Mouse (Mus musculus): Measurements from ENCODE around the gene Klk14.

Gene Klk14

DNA sequence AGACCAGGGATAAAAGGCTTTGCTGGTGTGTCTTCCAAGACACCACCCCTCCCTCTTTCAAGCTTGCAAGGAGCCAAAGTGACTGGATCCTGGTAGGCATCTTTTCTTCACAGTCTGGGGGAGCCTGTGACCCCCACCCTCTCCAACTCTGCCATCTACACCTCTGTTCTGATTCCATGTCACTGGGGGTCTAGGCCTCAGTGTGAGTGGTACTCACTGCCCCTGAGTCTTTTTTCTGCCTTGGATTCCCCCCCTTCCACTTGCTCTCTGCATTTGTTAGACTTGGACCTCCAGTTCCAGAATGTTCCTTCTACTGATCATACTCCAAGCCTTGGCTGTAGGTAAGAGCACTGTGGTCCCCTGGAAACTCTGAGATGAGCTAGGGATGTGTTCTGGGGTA, at the start of gene Klk14:
Klk14 (plus strand) TSS at position 301 of the 400 bp plus-strand sequence.
- no peak for DNase-seq

DNA sequence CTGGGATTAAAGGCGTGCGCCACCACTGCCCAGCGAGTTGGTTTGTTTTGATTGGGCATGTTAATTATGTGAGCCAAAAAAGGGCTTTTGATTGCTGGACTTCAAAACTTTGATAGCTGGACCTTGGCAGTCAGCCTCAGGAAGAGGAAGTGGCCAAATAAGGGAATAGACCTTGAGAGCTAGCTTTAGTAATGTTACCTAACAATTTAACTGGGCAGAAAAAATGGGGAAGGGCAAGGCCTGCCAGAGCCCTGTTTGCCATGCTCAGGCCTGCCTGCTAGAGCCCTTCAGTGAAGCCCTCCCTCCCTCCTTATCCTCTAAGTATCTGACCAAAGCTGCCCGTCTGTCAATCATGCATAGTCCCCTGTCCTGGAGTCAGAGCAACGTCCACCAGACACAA, 47.6 kb upstream of the Klk14 start:
- DNase-seq, result peak; percentile 64

DNA sequence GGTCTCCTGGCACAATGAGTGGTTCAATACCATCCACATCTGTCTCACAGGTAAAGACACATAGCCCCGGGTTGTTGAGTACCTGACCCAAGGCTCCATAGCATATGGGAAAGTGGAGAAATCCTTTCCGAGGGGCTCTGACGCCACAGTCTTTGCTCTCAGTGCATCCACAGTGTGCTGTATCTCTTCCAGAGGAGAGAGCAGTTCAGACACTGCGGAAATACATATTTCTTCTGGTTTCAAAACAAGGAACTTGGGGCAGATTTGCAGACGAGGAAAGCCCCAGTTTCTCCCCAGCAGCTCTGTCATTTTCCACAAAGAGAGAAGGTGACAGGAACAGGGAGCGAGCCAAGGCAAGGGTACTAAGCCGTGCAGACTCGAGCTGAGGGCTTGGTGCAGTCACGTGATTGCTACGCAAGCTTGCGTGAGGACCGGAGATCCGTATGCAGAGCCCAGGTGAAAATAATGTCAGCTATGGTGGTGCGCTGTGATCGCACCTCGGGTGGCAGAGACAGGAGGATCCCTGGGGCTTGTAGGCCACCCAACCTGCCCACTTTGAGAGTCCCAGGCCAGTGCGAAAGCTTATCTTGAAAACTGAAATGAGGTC, 47.1 kb upstream of the Klk14 start:
- peak; percentile 7 for DNase-seq

DNA sequence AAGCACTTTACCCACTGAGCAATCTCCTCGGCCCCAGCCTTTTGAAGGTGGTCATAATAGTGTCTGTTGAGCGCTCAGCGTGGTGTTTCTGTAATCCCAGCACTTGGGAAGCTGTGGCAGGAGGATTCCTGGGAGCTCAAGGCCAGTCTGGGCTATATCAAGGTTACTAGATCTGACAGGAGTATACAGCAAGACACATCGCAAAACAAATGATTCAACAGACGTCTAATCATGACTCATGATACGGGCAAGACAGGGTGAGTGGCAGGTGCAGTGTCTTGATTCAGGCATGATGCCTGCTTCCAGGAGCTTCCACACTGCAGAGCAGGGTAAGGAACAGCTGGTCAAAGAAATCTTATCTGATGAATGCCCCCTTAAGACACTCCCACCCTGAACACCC, 37.5 kb upstream of the Klk14 start:
- DNase-seq, result no peak

DNA sequence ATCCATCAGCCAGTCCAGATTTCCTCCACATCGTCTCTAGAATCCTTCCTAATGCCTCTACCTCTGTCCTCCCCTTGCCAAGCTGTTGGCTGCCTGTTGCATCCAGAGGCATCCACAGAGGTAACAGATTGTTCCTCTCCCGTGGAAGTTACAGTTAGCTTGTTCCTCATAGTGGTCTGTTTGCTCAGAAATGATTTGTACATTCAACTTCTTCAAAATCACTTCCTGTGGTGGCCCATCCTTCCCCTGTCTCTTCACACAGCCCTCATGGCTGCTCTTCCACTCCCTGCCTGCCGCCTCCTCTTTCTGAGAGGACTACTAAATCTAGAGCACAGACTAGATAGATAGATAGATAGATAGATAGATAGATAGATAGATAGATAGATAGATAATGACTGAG, 35.7 kb upstream of the Klk14 start:
- peak; percentile 24 for DNase-seq

DNA sequence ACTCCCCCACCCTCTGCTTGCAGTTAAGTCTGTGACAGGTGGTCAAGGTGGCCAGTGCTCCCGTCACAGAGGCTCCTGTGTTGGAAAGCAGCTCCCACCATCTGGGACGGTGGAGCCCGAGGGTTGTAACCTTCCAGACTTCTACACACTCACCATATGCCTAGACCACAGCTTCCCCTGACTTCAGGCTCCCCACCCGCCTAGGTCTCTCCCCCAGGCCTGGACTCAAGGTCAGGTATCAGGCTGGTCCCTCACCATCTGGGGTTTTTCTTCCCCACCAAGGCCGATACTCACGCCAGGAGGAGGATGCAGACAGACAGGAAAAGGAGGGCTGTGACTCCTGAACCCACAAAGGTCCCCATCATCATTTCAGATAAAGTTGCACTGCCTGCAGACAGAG, 34.0 kb upstream of the Klk14 start:
- no peak for DNase-seq

DNA sequence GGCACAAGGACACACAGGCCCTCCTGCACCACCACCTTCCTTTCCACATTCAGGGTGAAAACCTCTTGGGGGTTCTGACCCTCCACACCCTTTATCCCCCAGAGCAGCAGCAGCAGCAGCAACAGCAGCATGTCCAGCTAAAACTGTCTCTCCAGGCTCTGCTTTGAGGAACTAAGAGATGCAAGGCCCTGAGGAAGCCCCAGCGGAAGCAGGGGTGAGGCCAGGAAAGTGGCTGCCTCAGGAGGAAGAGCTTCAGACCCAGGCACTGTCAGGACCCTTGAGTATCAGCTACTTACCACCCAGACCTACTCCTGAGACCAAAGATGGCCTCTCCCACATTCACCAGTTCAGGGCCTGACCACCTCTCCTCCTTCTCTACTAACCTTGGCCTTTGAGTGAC, 30.2 kb upstream of the Klk14 start, which contains the start of gene Siglece:
Siglece (minus strand) TSS at position 160 of the 400 bp plus-strand sequence.
- DNase-seq, result peak; percentile 21

DNA sequence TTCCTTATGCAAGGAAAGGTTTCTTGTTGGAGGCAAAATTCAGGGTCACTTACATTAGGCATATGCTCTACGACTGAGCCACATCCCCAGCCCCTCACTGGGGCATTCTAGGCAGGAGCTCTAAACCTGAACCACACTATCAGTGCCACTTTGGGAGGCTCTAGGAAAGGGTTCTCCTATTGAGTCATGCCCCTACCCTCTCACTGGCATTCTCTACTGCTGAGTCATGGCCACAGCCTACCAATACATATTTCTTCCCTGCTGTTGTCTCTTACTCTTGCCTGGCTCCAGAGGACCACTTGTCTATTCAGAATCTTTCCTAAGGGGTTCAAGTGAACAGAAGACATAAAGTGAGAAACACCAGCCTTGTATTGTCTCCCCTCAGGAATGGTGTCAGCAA, 27.4 kb upstream of the Klk14 start:
- peak; percentile 16 for DNase-seq

DNA sequence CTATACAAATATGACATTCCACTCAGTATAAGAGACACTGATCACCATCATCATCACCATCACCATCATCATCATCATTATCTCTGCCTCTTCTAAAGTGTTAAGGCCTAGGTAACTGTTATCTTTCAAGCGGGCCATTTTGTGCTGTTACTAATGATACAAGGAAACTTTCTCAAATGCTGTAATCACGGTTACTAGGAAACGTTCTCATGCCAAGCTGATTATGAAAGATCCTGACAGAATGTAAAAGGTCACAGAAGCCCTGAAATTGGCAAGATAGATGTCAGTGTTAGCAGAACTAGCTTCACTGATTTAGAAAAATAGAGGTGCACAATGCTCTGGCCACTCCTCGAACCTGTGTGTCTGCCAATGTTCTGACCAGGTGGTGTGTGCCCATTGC, 23.0 kb upstream of the Klk14 start:
- peak; percentile 28 for DNase-seq

DNA sequence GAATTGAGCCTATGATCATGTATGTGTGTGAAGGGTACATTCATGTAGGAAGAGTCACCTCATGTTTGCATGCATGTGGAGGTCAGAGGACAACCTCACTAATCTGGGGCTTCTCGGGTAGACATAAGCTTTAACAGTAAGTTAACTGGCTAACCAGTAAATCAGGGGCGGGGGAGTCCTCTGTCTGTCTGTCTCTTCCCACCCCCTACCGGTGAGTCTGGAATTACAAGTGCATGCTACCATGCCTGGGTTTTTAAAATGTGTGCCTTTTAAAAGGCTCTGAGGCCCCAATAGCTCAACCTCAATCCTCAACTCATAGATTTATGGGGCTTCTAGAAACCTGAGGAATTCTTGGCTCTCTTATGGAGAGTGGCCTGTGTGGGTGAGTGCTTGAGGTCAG, 21.6 kb upstream of the Klk14 start:
- DNase-seq, result peak; percentile 49

DNA sequence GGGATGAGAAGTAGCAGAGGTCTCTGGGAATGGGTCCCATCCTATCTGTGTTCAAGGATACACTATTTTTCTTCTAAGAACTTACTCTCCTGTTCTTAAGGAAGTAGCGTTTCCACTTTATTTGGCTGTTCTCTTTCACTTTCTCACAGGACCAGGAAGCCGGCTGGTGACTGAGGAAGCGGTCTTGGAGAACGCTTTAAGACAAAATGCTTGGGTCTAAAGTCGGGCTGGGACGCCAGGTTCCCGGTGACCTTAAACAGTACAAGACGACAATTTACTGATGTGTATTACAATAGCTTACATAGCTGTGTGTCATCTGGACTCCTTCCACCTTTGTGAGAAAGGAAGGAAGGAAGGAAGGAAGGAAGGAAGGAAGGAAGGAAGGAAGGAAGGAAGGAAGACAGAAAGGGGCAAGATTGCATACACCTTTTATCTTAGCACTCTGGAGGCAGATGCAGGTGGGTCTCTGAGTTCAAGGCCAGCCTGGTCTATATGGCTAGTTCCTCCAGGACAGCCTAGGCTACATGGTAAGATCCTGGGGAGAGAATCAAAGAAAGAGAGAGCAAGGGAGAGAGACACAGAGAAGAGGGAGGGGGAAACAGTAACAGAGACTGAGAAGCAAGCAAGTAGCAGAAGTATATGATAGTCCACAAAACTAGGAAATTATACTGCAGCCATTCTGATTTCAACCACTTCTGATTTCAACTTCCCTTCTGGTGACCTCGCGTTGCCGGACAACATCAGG, 19.0 kb upstream of the Klk14 start:
- no peak for DNase-seq

DNA sequence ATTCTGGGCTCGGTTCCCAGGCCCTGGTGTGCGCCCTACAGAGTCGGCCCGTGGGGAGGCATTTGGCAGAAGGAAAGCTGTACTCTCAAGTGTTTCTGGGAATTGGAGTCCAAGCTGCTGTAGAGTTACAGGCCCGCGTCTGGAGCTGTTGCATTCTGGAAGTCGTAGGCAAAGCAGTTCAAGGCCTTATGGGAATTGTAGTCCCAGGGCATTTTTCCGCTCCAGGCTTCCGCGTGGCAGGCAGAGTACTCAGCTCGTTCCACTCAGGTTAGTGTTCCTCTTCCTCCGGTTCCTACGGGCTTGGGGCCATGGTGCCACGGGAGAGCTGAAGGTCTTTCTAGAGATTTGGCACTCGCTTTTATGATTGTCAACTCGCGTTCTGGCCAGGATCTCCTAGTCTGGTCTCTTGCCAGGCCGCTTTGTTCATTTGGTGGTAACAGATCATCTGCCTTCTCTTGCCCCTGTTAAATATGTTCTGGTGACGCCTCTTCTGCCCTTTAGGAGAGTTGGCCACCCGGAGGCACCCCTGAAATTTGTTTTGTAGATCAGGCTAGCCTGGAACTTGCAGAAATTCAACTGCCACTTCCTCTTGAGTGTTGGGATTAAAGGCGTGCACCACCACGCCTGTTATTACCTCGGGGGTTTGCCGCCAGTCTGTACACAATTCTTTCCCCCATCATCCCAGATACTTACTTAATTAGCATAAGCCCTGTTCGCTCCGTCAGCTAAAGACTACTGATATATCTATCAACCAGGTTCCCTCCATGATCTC, 18.2 kb upstream of the Klk14 start, which contains the start of gene Ctu1:
Ctu1 (plus strand) TSS at position 208 of the 772 bp plus-strand sequence.
- peak; percentile 98 for DNase-seq

DNA sequence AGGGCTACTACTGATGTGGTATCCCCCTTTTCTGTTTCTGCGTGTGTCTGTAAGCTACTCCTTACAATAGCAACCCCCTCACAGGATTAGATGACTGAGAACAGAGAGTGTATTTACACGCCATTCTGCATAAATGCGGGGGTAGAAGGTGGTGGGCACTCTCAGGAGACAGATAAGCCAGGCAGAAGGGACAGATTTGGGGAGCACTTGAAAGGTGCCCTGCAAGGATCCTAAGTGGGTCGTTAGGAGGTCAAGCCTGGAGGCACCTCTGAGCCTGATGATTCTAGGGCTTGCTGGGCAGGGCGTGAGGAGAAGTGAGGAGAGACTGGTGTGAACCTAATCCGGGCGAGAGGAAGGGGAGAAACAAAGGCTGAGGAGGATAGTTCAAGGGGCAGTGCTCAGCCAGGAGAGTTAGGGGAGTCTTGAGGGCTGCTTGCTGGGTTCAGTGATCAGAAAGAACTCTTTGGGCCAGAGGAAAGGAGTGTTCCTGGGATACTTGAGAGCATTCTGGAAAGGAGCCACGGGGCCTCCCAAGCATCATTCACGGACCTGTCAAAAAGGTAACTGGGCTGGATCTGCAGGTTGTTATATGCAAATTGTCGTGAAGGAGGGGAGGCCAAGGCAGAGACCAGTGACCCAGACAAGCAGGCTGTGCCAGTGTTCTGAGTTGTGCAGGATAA, 17.5 kb upstream of the Klk14 start:
- peak; percentile 71 for DNase-seq

DNA sequence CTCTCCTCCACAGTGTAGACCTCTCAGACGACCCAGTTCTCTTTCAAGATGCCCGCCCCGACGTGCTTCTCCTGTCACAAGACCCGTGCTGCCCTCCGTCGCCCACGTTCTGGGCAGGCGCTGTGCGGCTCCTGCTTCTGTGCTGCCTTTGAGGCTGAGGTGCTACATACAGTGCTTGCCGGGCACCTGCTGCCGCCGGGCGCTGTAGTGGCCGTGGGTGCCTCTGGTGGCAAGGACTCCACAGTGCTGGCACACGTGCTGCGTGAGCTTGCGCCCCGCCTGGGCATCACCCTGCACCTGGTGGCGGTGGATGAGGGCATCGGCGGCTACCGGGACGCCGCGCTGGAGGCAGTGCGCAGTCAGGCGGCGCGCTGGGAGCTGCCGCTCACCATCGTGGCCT, 15.1 kb upstream of the Klk14 start:
- DNase-seq, result no peak

DNA sequence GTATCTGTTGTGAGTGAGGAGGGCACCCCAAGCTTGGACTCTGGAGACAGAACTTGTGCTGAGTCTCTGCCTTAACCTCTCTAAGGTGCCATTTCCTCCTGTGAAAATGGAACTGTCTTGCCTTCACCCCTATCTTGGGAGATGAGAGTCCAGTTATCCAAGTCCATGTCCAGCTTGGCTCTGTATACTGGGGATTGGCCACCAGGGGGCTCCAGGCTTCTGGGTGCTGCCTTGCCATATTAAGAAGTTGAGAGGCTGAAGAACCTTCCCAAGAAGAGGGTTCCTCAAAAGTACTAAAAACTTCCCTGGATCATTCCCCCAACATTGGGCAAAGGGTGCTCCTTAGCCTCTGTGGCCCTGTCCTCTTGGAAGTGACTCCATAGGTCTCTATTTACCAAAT, 11.7 kb upstream of the Klk14 start:
- DNase-seq, result peak; percentile 78

DNA sequence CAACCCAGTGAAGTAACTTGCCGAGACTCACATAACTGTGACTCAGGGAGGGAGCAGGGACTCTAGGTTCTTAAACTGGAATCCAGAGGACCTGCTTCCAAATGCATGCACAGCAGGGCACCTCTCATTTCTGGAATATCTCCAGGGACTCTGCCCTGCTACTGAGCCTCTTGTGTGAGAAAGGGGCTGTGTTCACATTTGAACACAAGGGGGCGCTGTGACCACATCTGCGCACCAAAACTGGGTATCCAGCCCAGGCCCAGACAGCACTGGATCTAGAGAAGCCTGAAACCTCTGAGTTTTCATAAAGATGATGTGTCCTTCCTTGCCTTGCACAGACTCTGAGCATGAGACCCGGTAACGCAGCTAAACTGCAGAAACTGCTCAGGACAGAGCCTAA, 9.3 kb upstream of the Klk14 start:
- peak; percentile 79 for DNase-seq

DNA sequence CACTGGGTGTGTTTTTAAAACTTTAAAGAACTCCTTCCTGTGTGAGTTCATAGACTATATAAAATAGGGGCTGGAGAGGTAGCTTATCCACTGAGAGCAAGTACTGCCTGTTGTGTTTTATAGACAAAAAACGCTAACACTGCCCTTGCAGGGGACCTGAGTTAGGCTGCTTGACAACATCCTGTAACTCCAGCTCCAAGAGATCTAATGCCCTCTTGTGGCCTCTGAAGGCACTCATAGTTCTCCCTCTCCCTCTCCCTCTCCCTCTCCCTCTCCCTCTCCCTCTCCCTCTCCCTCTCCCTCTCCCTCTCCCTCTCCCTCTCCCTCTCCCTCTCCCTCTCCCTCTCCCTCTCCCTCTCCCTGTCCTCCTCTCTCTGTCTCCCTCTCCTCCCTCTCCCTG, 7.7 kb upstream of the Klk14 start:
- peak; percentile 44 for DNase-seq

DNA sequence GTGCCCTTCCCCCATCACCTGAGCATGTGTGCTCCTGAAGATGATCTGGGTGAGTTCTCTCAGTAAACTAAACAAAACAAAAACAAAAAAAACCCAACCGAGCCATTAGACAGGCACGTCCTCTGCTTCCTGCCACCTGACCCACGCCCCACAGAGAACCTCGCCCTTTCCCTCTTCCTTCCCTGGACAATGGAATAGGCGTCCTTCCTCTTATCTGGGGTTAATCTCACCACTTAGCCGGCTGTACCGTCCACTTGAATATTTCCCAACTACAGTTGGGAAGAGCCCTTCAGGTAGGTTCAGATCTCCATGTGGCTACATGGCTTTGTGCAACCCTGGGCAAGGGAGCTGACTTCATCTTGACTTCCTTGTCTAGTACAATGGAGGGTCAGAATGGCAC, 5.1 kb upstream of the Klk14 start:
- peak; percentile 71 for DNase-seq

DNA sequence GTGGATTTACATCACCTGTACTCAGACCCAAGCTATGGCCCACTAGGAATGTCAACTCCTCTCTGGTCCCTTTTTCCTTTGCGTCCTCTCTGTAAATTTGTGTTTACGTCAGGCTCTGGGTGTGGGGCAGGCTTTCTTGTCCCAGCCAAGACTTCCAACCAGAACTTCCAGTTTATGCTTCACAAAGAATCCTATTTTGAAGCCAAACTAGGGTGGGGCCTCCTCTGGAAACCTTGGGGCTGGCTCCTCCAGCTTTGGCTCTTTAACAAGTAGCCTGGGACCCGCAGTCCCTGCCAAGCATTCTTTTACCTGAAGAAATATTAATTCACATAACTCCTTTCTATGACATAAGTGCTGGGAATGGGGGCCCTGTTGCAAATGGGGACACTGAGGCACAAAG, 19.8 kb downstream of the Klk14 start:
- DNase-seq, result peak; percentile 51

DNA sequence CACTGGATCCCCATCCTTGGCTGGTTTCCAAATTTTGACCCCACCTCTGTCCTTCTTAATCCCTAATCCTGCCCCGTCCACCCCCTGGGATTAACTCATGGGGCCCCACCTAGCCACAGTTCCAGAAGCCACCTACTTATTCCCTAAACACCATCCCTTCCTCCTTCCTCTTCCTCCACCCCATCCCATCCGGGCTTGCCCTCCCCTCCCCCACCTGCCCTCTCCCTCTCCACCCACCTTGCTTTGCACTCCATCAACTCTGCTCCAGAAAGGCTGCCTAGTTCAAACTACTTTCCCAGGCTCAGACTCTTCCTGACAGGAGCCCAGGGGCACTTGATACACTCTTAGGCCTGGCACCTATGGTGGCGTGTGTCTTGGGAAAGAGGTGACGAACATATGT, 22.0 kb downstream of the Klk14 start, which contains the start of gene Klk13:
Klk13 (plus strand) TSS at position 301 of the 400 bp plus-strand sequence.
- DNase-seq, result no peak

DNA sequence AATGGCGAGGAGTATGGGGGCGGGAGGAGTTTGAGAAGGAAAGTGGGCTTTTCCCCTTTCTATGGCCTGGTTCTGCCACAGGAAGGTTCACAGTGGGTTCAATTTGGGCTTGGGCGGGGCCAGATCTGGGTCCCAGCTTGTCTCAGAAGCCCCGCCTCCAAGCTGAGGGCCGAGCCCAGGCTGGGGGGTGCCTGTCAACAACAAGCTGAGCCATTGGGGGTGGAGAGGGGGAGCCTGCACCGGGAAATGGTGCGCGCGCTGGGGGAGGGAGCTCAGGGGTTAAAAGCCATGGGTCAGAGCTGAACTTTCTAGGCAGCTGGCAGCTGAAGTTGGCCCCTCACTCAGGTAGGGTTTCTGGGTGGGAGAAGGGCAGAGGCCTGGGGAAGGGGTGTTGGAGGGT, 22.7 kb downstream of the Klk14 start:
- DNase-seq, result peak; percentile 17

DNA sequence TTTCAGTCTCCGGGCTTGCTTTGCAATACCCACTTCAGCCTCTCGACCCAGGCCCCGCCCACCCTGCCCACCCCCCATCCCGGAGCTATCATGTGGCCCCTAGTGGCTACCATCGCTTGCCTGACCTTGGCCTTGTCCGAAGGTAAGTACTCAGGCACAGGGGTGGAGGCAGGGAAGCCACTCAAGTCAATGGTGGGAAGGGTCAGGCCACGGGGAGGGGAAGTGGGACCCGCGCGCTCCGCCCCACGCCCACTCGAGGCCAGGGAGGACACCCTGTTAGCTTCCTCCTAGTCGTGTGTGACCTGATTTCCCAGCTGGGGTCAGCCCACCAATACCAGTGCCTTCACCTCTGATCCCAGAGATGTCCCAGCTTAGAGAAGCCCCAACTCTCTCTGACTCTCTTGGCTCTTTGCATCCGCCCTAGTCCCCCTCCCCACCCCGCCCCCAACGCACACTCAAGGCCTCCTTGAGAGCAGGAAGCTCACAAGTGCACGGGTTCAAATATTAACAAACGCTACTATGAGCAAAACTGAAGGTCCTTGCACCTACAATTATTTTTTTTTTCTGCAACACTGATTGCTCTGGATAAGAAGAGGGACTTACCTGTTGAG, 23.6 kb downstream of the Klk14 start:
- DNase-seq, result peak; percentile 62
